Mouse (Mus musculus): ENCODE data around the gene Itpr1. TPM values are rescaled to one million over a fixed set of nuclear protein-coding genes. Genes with fewer than 3 reads are reported as not detected.

The Itpr1 gene
- polyA plus RNA-seq (2015; fragmentation: Nextera tagmentation; extraction: Ambion mirVana), result 3.9 and 4.0 TPM in 2 replicates

DNA sequence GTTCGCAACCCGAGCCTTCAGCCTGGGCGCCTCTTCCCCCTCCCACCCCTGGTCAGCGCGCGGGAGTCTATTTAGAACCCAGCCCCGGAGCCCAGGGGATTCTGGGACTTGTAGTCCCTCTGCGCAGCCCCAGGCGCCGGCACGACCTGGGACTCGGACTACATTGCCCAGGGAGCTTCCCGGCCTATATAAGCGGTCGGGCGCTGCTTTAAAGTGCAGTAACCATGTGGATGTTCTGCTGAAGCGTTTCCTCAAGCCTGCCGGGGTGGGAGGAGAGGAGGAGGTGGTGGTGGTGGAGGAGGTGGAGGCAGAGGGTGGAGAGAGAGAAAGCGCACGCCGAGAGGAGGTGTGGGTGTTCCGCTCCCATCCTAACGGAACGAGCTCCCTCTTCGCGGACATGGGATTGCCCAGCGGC, at the start of gene Itpr1:
Itpr1 (plus strand) TSS at position 216 of the 415 bp plus-strand sequence.
- 1% methylated on average over 24 of the region's 27 CpGs for WGBS
- Histone ChIP-seq H3K9me3 (ENCODE audit: control insufficient read depth, low read length) (no peaks in the 10 kb centered on the region), H3K9ac (ENCODE audit: low read length) (peak within 1 kb of the TSS; percentile 64), H3K27me3 (ENCODE audit: control insufficient read depth, insufficient read depth, low read length) (no peaks in the 10 kb centered on the region), H3K4me2 (replicated peaks; ENCODE audit: low read depth) (peak within 1 kb of the TSS; percentile 82), H3K4me3 (ENCODE audit: low read depth, low read length) (peak within 1 kb of the TSS; percentile 70), H3K27ac (replicated peaks) (peak within 1 kb of the TSS; percentile 72), H3K4me1 (replicated peaks; ENCODE audit: control insufficient read depth, insufficient read depth) (no peaks in the 10 kb centered on the region), H3K36me3 (ENCODE audit: control insufficient read depth, insufficient read depth, low read length) (no peaks in the 10 kb centered on the region)
- TF ChIP-seq EP300 (optimal IDR thresholded peaks at IDR 0.05) (no peak), CTCF (IDR thresholded peaks at IDR 0.05; ENCODE audit: low read depth) (no peak)
- DNase-seq (ENCODE audit: low spot score) (peak; percentile 94), ATAC-seq (ENCODE audit: low FRiP score, low TSS enrichment) (peak; percentile 100)

DNA sequence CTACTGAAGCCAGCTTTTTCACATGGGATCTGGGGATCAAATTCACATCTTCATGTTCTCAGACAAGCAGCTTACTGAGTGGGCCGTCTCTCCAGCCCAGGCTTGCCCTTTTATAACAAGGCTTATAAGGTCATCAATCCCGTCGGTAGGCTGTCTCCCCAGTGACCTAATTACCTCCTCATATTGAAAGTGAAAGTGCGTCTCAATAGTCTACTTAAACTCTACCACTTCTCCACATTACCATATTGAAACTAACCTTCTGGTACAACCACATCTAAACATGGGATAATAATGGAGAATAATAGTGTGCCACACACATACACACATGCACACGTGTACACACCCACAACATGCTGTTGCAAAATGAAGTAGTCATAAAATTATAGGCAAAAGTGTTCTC, 48.0 kb upstream of the Itpr1 start:
- Histone ChIP-seq H3K4me1 (replicated peaks; ENCODE audit: control insufficient read depth, insufficient read depth) (no peaks in the 10 kb centered on the region), H3K9ac (ENCODE audit: low read length) (no peak overlapping the region), H3K27me3 (ENCODE audit: control insufficient read depth, insufficient read depth, low read length) (no peaks in the 10 kb centered on the region), H3K9me3 (ENCODE audit: control insufficient read depth, low read length) (no peaks in the 10 kb centered on the region), H3K36me3 (ENCODE audit: control insufficient read depth, insufficient read depth, low read length) (no peaks in the 10 kb centered on the region; the same call in 1 of the 2 replicates), H3K4me3 (ENCODE audit: low read depth, low read length) (no peak overlapping the region), H3K27ac (replicated peaks) (no peak overlapping the region), H3K4me2 (replicated peaks; ENCODE audit: low read depth) (no peak overlapping the region)
- ATAC-seq (ENCODE audit: low FRiP score, low TSS enrichment), result no peak
- no peak for DNase-seq (ENCODE audit: low spot score)
- no peak for TF ChIP-seq EP300 (optimal IDR thresholded peaks at IDR 0.05)
- TF ChIP-seq CTCF (IDR thresholded peaks at IDR 0.05; ENCODE audit: low read depth), result no peak
- 77% methylated on average over 5 of the region's 5 CpGs for WGBS

DNA sequence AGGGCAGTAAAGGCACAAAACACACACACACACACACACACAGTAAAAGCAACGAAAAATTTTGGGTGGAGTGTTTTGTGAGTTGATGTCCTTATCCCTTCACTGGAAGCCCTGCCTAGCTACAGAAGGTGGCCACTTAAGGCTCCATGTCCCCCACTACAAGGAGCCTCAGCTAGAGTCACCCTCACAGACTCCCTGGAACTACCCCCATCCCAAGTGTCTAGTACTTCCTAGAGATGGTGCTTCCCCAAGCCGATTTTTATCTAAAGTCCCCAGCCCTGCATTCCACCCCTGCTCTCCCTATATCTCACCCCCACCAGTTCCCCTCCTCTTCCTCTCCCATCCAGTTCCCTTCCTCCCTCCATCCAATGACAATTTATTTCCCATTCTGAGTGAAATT, 47.3 kb upstream of the Itpr1 start:
- WGBS, result 89% methylated on average over 2 of the region's 2 CpGs
- ATAC-seq (ENCODE audit: low FRiP score, low TSS enrichment) (no peak), DNase-seq (ENCODE audit: low spot score) (no peak)
- Histone ChIP-seq H3K9ac (ENCODE audit: low read length) (no peak overlapping the region), H3K36me3 (ENCODE audit: control insufficient read depth, insufficient read depth, low read length) (no peaks in the 10 kb centered on the region; the same call in 1 of the 2 replicates), H3K27me3 (ENCODE audit: control insufficient read depth, insufficient read depth, low read length) (no peaks in the 10 kb centered on the region), H3K4me3 (ENCODE audit: low read depth, low read length) (no peak overlapping the region), H3K27ac (replicated peaks) (no peak overlapping the region), H3K9me3 (ENCODE audit: control insufficient read depth, low read length) (no peaks in the 10 kb centered on the region), H3K4me1 (replicated peaks; ENCODE audit: control insufficient read depth, insufficient read depth) (no peaks in the 10 kb centered on the region), H3K4me2 (replicated peaks; ENCODE audit: low read depth) (no peak overlapping the region)
- TF ChIP-seq EP300 (optimal IDR thresholded peaks at IDR 0.05), result no peak
- TF ChIP-seq CTCF (IDR thresholded peaks at IDR 0.05; ENCODE audit: low read depth), result no peak

DNA sequence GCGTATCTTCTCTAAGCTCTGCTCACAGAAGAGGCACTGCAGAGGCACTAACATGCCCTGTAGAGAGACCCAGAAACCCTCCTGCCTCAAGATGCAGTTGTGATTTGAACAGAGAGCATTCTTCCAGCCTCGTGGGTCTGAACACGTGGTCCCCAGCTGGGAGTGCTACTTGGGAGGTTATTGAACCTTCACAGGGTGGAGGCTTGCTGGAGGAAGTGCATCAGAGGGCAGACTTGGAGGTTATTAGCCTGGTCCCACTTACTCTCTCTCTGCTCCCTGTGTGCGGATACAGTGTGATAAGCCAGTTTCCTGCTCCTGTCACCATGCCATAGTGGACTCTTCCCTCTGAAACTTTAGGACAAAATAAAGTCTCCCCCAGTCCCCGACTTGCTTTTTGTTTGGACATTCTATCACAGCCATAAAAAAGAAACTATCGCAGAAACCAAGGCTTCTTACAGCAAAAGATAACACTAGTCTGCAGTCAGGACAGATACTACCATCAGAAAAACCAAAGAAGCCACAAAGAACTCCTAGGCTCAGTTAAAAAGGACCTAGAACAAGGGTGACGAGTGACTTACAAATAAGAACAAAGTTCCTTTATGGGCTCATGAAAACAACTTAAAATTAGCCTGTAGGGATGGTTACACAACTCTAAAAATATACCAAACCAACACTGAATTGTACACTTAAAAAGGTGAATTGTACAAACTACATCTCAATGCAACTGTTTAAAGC, 44.8 kb upstream of the Itpr1 start:
- Histone ChIP-seq H3K9me3 (ENCODE audit: control insufficient read depth, low read length) (no peaks in the 10 kb centered on the region), H3K4me2 (replicated peaks; ENCODE audit: low read depth) (no peak overlapping the region), H3K4me1 (replicated peaks; ENCODE audit: control insufficient read depth, insufficient read depth) (no peaks in the 10 kb centered on the region), H3K9ac (ENCODE audit: low read length) (no peak overlapping the region), H3K4me3 (ENCODE audit: low read depth, low read length) (no peak overlapping the region), H3K36me3 (ENCODE audit: control insufficient read depth, insufficient read depth, low read length) (peaks cover 3% of the 10 kb centered on the region; the same call in 1 of the 2 replicates), H3K27ac (replicated peaks) (no peak overlapping the region), H3K27me3 (ENCODE audit: control insufficient read depth, insufficient read depth, low read length) (no peaks in the 10 kb centered on the region)
- ATAC-seq (ENCODE audit: low FRiP score, low TSS enrichment), result no peak
- 71% methylated on average over 7 of the region's 7 CpGs for WGBS
- TF ChIP-seq CTCF (IDR thresholded peaks at IDR 0.05; ENCODE audit: low read depth) (no peak), EP300 (optimal IDR thresholded peaks at IDR 0.05) (no peak)
- DNase-seq (ENCODE audit: low spot score), result no peak

DNA sequence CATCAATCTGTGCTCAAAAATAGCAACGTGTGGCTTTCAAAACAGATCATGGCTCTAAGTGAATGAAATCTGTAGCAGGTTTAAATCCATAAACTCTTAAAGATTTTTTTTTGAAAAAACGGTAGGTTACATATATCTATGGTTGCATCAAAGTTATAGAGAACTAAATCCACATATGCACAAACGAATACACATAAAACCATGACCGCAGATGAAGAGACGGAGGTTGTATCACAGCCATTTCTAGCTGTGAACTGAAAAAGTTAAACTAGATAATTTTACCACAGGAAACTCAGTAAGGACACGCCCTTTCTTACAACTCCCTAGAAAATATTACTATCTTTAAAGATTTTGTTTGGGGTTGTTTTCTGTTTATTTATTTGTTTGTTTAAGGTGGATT, 44.2 kb upstream of the Itpr1 start:
- 90% methylated on average over 6 of the region's 6 CpGs for WGBS
- H3K27me3 ChIP-seq (ENCODE audit: control insufficient read depth, insufficient read depth, low read length), result no peaks in the 10 kb centered on the region
- no peaks in the 10 kb centered on the region for H3K9me3 ChIP-seq (ENCODE audit: control insufficient read depth, low read length)
- DNase-seq (ENCODE audit: low spot score), result no peak
- ATAC-seq (ENCODE audit: low FRiP score, low TSS enrichment), result no peak
- H3K4me3 ChIP-seq (ENCODE audit: low read depth, low read length), result no peak overlapping the region
- TF ChIP-seq EP300 (optimal IDR thresholded peaks at IDR 0.05), result no peak
- no peak for TF ChIP-seq CTCF (IDR thresholded peaks at IDR 0.05; ENCODE audit: low read depth)
- no peak overlapping the region for H3K27ac ChIP-seq (replicated peaks)
- no peaks in the 10 kb centered on the region for H3K4me1 ChIP-seq (replicated peaks; ENCODE audit: control insufficient read depth, insufficient read depth)
- peaks cover 3% of the 10 kb centered on the region; the same call in 1 of the 2 replicates for H3K36me3 ChIP-seq (ENCODE audit: control insufficient read depth, insufficient read depth, low read length)
- no peak overlapping the region for H3K9ac ChIP-seq (ENCODE audit: low read length)
- H3K4me2 ChIP-seq (replicated peaks; ENCODE audit: low read depth), result no peak overlapping the region

DNA sequence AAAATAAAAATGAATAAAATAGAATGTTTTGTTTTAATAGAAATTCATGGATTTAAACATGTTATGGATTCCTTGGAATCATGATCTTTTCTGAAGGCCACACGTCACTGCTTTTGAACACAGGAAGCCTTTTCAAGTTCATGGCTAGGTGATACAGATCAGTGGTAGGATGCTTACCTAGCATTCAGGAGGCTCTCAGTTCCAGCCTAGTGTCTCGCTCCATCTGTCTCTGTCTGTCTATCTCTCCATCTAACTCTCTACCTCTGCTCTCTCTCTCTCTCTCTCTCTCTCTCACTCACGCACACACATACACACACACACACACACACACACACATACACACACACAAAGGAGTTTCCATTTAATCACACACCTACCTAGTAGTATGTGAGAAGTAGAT, 43.4 kb upstream of the Itpr1 start:
- 96% methylated on average over 3 of the region's 3 CpGs for WGBS
- Histone ChIP-seq H3K9me3 (ENCODE audit: control insufficient read depth, low read length) (no peaks in the 10 kb centered on the region), H3K4me3 (ENCODE audit: low read depth, low read length) (no peak overlapping the region), H3K4me2 (replicated peaks; ENCODE audit: low read depth) (no peak overlapping the region), H3K9ac (ENCODE audit: low read length) (no peak overlapping the region), H3K27ac (replicated peaks) (no peak overlapping the region), H3K36me3 (ENCODE audit: control insufficient read depth, insufficient read depth, low read length) (peaks cover 3% of the 10 kb centered on the region; the same call in 1 of the 2 replicates), H3K27me3 (ENCODE audit: control insufficient read depth, insufficient read depth, low read length) (no peaks in the 10 kb centered on the region), H3K4me1 (replicated peaks; ENCODE audit: control insufficient read depth, insufficient read depth) (no peaks in the 10 kb centered on the region)
- TF ChIP-seq EP300 (optimal IDR thresholded peaks at IDR 0.05), result no peak
- no peak for TF ChIP-seq CTCF (IDR thresholded peaks at IDR 0.05; ENCODE audit: low read depth)
- ATAC-seq (ENCODE audit: low FRiP score, low TSS enrichment) (no peak), DNase-seq (ENCODE audit: low spot score) (no peak)
